Mouse (Mus musculus) layer of hippocampus, postnatal 14 days (tissue): ENCODE data around the gene Slco2a1. TPM values are rescaled to one million over a fixed set of nuclear protein-coding genes. Genes with fewer than 3 reads are reported as not detected.
"Not testable (repeated sequence)": the region's sequence is repeated elsewhere in the genome, so short reads cannot be mapped to it uniquely, and the experiment has no call there.

Experiments used
- DNase-seq, 2 experiments: peaks; one replicate each; pipeline ENCODE4 v3.0.0; 2021 to 2022; ENCODE audit warnings: low spot score in 2 of 2, mixed read lengths in 1 of 2
- total RNA-seq, 2 experiments: library from RNA; stranded (reverse); gene quantifications; 2 replicates each; pipeline ENCODE4 v1.2.3; 2021

The Slco2a1 gene
- total RNA-seq, 2 experiments from 2014 or later = 5.3 to 5.8 TPM

DNA sequence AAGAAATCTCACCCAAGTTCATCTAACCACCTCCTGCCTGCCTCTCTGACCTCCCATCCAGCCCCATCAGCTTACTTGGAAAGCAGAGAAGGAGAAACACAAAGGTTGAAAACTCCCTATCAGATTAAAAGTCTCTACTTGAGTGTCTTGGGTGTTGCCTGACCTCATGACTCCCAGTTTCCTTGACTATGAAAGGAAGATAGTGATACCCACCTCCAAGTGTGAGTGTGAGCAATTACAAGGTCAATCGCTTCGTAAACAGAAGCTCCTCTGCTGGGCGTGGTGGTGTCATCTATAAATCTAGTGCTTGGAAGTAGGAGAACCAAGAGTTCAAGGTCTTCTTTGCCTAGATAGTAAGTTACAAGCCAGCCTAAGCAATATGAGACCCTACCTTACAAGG is 91.7 kb downstream of the Slco2a1 start:
- no peak for DNase-seq

GRCm38 (mm10) chr9:103082246-103082975 is 93.9 kb downstream of the Slco2a1 start:
- DNase-seq = no peak

GRCm38 (mm10) chr9:103083405-103083804 is 94.9 kb downstream of the Slco2a1 start:
- no peak for DNase-seq

- DNase-seq = no peak
Measured at GRCm38 (mm10) chr9:103086736-103087135, 98.2 kb downstream of the Slco2a1 start.

DNA sequence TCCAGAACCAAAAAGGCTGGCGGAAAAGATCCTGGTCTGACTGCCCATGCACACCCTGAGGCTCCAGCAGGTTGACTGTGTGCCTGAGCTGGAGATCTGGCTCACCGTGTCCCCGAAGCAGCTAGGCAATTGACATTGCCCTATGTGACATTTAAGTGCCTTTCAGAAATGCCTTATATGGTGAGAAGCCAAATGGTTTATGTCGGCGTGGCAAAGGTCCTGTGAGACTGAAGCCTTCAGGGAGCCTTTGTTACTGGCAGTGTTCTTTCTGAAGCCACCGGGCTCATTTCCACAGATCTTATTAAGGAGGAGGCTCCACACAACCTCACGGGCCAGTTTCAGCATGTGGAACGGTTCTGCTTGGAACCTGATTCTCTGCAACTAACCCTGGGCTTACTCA is 98.8 kb downstream of the Slco2a1 start:
- no peak for DNase-seq

GRCm38 (mm10) chr9:103088661-103089060 is 100.1 kb downstream of the Slco2a1 start:
- no peak for DNase-seq

DNA sequence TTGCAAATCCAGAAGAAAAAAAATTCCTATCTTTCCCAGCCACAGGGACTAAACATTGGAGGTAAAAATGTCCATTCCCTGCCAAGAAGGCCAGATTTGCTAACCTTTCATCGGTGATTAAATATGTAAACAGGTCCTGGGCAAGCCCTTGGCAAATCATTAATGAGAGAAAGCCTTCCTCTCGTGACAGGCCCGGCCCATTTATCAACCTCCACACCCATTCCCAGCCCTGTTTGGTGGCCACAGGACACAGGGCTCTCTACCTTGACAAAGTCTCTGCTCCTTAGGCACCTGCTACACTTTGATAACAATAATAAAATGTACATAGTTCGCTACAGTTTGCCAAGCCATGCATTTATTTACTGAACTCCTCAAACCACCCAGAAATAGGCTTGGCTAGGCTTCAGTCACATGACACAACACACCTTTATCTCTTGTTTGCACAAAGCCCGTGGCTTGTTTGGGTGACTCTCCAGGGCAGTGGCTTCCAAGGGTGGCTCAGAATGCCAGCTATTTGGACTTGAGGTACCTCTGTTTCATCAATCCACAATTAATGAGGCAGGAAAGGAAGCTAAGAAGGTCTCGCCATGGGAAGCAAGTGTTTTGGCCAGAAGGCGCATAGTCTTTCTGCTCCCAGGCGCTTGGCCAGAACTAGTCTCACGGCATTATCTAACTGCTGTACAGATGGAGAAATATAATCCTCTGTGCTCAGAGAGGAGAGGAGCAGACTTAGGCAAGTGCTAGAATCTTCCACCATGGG is 101.8 kb downstream of the Slco2a1 start:
- no peak for DNase-seq

DNA sequence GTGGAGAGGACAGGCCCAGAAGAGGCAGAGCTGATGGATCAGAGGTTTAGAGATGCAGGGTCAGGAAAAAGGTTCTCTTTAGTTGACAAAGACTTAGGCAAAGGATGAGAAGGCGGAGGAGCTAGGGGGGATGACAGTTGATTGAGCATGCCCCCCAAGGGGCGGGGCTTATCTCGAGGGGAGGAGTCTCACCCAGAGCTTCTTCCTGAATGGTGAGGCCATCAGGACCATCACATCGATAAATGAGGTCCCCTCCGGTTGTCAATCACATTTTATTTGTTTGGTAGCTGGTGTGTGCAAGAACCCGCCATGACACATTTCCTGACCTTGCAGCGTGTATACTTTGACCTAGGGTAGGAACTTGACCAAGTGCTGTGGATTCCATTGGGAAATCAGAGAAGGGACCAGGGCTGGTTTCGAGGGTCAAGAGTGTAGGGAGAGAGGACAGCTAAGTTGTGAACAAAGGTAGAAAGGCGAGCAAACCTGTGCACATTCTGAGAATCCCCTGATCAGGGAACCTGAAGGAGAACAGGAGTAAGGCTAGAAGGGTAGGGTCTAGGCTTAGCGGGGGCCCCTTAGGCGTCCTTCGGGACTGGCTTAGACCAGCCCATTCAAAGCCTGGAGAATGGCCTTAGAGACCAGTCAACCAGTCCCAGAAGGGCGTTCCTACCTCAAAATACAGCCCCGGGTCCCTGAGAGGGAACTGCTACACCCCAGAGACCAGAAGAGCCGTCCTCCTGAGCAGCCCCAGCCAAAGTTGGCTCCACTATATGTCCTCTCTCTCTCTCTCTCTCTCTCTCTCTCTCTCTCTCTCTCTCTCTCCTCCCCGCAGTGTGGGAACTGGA is 102.7 kb downstream of the Slco2a1 start:
- DNase-seq = no peak

GRCm38 (mm10) chr9:103092248-103092647 is 103.7 kb downstream of the Slco2a1 start:
- peak; percentile 70 to 82 for DNase-seq

GRCm38 (mm10) chr9:103093681-103094080 is 105.2 kb downstream of the Slco2a1 start:
- DNase-seq = no peak

GRCm38 (mm10) chr9:103108341-103108798 is 119.9 kb downstream of the Slco2a1 start:
- not testable (repeated sequence) for DNase-seq

DNA sequence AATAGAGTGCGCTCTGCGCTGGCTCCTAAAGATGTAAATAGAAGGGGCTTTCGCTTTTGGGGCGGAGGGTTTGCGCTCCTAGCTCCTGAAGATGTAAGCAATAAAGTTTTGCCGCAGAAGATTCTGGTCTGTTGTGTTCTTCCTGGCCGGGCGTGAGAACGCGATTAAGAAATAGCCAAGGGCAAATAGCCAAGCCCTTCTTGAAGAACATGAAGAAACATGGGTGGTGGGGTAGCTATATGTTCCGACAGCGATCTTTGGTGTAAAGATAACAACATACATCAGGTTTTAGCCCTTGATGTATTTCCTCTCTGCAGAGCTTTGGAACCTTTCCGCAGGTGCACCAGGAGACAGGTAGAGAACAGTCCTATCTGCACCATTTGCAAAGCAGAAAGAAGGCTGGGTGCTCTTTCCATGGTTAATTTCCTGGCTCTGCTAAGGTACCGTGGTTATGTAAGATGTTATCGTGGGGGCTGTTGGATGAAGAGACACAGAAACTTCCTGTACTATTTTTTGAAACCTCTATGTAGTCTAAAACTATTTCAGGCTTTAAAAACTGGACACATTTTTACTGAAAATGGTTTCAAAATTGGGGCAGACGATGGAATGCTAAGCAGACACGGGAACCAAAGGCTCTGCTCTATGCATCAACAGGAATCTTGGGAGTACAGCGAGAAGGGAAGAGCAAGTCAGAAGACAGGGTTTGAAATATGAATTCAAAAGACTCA is 120.6 kb downstream of the Slco2a1 start:
- no peak for DNase-seq

DNA sequence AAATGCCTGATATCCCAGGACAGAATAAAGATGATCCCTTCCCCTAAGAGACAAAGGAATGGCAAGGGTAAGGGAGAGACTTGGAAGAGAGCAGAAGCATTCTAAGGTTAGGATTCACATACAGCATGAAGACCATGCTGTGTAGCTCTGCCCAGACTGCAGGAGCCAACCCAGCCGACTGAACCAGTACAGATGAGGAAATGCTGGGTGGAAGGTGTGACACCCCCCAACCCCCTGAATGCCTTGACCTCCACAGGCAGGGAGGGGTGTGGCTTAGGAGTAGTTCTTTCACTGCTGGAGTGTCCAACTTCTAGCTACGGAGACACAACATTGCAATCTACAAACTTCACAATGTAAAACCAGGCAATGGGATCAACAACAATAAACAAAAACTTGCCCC is 121.4 kb downstream of the Slco2a1 start:
- DNase-seq = no peak

DNA sequence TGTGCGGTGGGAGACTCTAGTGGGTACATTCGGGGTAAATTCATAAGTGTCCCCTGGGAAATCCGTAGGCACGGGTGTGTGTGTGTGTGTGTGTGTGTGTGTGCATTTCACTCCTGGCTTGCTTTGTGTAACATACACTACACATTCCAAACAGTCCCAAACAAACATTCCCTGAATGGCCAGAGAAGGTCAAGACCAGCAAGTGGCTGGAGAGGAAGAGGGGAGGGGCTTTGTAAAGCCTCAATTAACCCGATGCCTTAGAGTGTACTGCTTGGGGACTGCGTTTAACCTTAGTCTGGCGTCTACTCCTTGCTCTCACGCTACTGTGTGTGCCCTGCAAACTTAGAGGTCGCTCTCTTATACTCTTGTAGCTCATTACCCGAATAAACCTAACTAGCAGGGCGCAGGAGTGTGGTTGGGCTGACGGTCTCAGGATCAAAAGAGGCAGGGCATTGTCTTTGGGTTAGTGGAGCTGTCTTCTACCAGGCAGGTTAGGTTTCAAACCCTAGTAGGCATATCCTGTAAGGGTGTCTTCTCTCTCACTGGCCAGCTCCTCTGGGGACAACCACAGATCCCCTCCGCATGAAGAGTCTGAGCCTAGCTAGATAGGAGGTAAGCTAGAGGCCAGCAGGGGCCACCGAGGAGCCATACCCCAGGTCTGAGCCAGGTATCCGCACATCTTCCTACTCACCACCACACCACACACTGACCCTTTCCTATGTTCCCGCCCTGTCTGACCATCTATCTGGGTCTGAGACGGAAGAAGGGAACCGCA is 122.4 kb downstream of the Slco2a1 start:
- DNase-seq = no peak

- peak; percentile 76 to 79 for DNase-seq
Measured at GRCm38 (mm10) chr9:103111621-103112470, 123.3 kb downstream of the Slco2a1 start, which contains the start of gene Rab6b. Gene Rab6b (plus strand): TSS chr9:103111787.

GRCm38 (mm10) chr9:103112471-103113271 is 124.2 kb downstream of the Slco2a1 start:
- peak in 1 of 2 experiments; percentile 40 for DNase-seq

- DNase-seq = no peak
Measured at GRCm38 (mm10) chr9:103113351-103113750, 124.8 kb downstream of the Slco2a1 start.

DNA sequence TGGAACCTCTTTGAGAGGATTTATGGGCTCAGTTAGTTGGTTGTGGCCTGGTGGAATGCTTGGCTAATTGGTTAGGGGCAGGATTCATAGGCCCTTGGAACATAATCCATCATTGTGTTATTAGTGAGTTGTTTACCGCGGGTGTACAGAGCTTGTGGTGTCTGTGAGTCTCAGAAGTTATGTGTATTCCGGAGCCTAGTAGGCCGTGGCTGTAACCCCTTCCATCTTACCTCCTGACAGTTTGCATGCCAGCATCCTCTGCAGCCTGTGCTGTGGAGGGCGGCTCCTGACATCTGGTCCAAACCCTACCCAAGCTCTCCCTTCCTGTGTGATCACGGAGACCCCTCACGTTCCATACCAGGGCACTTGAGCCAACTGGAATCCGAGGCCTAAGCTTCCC is 125.8 kb downstream of the Slco2a1 start:
- no peak for DNase-seq
